8 mouse cellular contexts compared by ENCODE assay signal in genomic region chrX:36902321-36903114, GRCm38 (mm10). TPM values are rescaled to one million over a fixed set of nuclear protein-coding genes. Genes with fewer than 3 reads are reported as not detected.
DNase-seq lines count a peak whose midpoint lies in the region; ATAC-seq and TF ChIP-seq lines count a peak whose summit lies in the region.

TSS of gene Nkrf (minus strand) at chrX:36902899.

- no peak for TF ChIP-seq CTCF in brain, embryonic 14.5 days (IDR thresholded peaks at IDR 0.05; ENCODE audit: borderline replicate concordance, extremely low read depth, insufficient read depth, insufficient read length)

- WGBS in forebrain, embryonic 10.5 days: 16% methylated on average over 40 of the region's 47 CpGs
- 24% methylated on average over 28 of the region's 47 CpGs for WGBS in hindbrain, embryonic 13.5 days
- WGBS in midbrain, embryonic 13.5 days: 24% methylated on average over 33 of the region's 47 CpGs
- WGBS in stomach, embryonic 14.5 days: 20% methylated on average over 39 of the region's 47 CpGs

- H3K4me3 ChIP-seq in forebrain, embryonic 10.5 days: peak within 1 kb of the TSS; percentile 69
- peak within 1 kb of the TSS; percentile 57 for H3K4me3 ChIP-seq in hindbrain, embryonic 13.5 days
- peak within 1 kb of the TSS; percentile 59 for H3K4me3 ChIP-seq in midbrain, embryonic 13.5 days (replicated peaks)
- peak within 1 kb of the TSS; percentile 52 for H3K4me3 ChIP-seq in stomach, embryonic 14.5 days (ENCODE audit: low read depth, low read length)

- intact Hi-C loops in left cerebral cortex, postnatal 25 days (cut with DNase I): loop anchor here (5.0 to 10.0 kb wide), 2 partner anchors 70 to 98 kb away; no protein-coding TSS in a partner anchor

- peaks cover 10% of the 10 kb centered on the region; the same call in 1 of the 2 replicates for H3K4me1 ChIP-seq in forebrain, embryonic 10.5 days
- H3K4me1 ChIP-seq in hindbrain, embryonic 13.5 days (replicated peaks): peaks cover 14% of the 10 kb centered on the region; the same call in 1 of the 2 replicates
- H3K4me1 ChIP-seq in midbrain, embryonic 13.5 days (replicated peaks): peaks cover 6% of the 10 kb centered on the region
- no peaks in the 10 kb centered on the region for H3K4me1 ChIP-seq in stomach, embryonic 14.5 days (ENCODE audit: control insufficient read depth, insufficient read depth, low read length)

- peak within 1 kb of the TSS; percentile 88 for H3K27ac ChIP-seq in forebrain, embryonic 10.5 days
- H3K27ac ChIP-seq in hindbrain, embryonic 13.5 days: peak within 1 kb of the TSS; percentile 90
- peak within 1 kb of the TSS; percentile 87 for H3K27ac ChIP-seq in midbrain, embryonic 13.5 days
- no peak within 1 kb of the TSS for H3K27ac ChIP-seq in stomach, embryonic 14.5 days (ENCODE audit: low read length)

- peak; percentile 81 for ATAC-seq in hindbrain, embryonic 13.5 days (ENCODE audit: low FRiP score)
- ATAC-seq in midbrain, embryonic 13.5 days: peak; percentile 77
- ATAC-seq in stomach, embryonic 14.5 days (ENCODE audit: insufficient number of reproducible peaks, insufficient read depth, low FRiP score, low read depth): peak; percentile 30; the same call in 1 of the 2 replicates

- no peaks in the 10 kb centered on the region for H3K27me3 ChIP-seq in forebrain, embryonic 10.5 days (ENCODE audit: poor library complexity, severe bottlenecking)
- H3K27me3 ChIP-seq in hindbrain, embryonic 13.5 days: no peaks in the 10 kb centered on the region
- no peaks in the 10 kb centered on the region for H3K27me3 ChIP-seq in midbrain, embryonic 13.5 days
- no peaks in the 10 kb centered on the region for H3K27me3 ChIP-seq in stomach, embryonic 14.5 days (ENCODE audit: control insufficient read depth, insufficient read depth, low read length)

- H3K9ac ChIP-seq in hindbrain, embryonic 13.5 days: peak within 1 kb of the TSS; percentile 78
- peak within 1 kb of the TSS; percentile 74 for H3K9ac ChIP-seq in midbrain, embryonic 13.5 days (replicated peaks)
- peak within 1 kb of the TSS; percentile 45; the same call in 1 of the 2 replicates for H3K9ac ChIP-seq in stomach, embryonic 14.5 days (replicated peaks; ENCODE audit: low read depth, low read length)

- no peak; the same call in 1 of the 2 replicates for TF ChIP-seq POLR2A in brain, embryonic 14.5 days (IDR thresholded peaks at IDR 0.05; ENCODE audit: borderline replicate concordance, extremely low read depth, insufficient read depth, insufficient read length, poor library complexity, severe bottlenecking)

- peak; percentile 11 to 12 for DNase-seq in heart, adult 18-20 months
- DNase-seq in heart, adult 8-10 months (ENCODE audit: low spot score): no peak
- peak; percentile 62 for DNase-seq in brain, embryonic 14.5 days (ENCODE audit: low read depth)
- DNase-seq in forebrain, embryonic 10.5 days (ENCODE audit: extremely low spot score, low spot score): peak; percentile 33
- peak; percentile 41 to 49 for DNase-seq in left cerebral cortex, postnatal 25 days (ENCODE audit: low spot score in 2 of 2)

- no peaks in the 10 kb centered on the region for H3K9me3 ChIP-seq in forebrain, embryonic 10.5 days
- H3K9me3 ChIP-seq in hindbrain, embryonic 13.5 days: no peaks in the 10 kb centered on the region
- no peaks in the 10 kb centered on the region for H3K9me3 ChIP-seq in midbrain, embryonic 13.5 days
- no peaks in the 10 kb centered on the region for H3K9me3 ChIP-seq in stomach, embryonic 14.5 days (ENCODE audit: control insufficient read depth, low read depth, low read length)

- no peaks in the 10 kb centered on the region for H3K36me3 ChIP-seq in forebrain, embryonic 10.5 days (replicated peaks)
- no peaks in the 10 kb centered on the region for H3K36me3 ChIP-seq in hindbrain, embryonic 13.5 days
- H3K36me3 ChIP-seq in midbrain, embryonic 13.5 days: no peaks in the 10 kb centered on the region
- no peaks in the 10 kb centered on the region for H3K36me3 ChIP-seq in stomach, embryonic 14.5 days (ENCODE audit: control insufficient read depth, insufficient read depth, low read length)

- peak within 1 kb of the TSS; percentile 55 for H3K4me2 ChIP-seq in hindbrain, embryonic 13.5 days
- peak within 1 kb of the TSS; percentile 56 for H3K4me2 ChIP-seq in midbrain, embryonic 13.5 days (replicated peaks)
- peak within 1 kb of the TSS; percentile 54 for H3K4me2 ChIP-seq in stomach, embryonic 14.5 days (replicated peaks; ENCODE audit: low read depth, low read length)

RNA-seq across cellular contexts. Expression of gene Nkrf, which starts in this region (rescaled TPM):
- total RNA-seq in heart, adult 18-20 months (2021): 1 to 10 TPM; 3.2 to 3.8 TPM
- total RNA-seq in heart, adult 8-10 months (2022): 1 to 10 TPM; 3.2 to 4.2 (median 3.5) TPM
- polyA plus RNA-seq in brain, embryonic 14.5 days (2012; rRNA removed): 9.4 and 15.1 TPM in 2 replicates
- polyA plus RNA-seq in forebrain, embryonic 10.5 days (2016; fragmentation: Nextera tagmentation; extraction: Ambion mirVana): 2.4 and 2.6 TPM in 2 replicates
- polyA plus RNA-seq in hindbrain, embryonic 13.5 days (2015; fragmentation: Nextera tagmentation; extraction: Ambion mirVana): 14.4 and 14.6 TPM in 2 replicates
- 10 to 100 TPM; 32.5 to 34.8 TPM for total RNA-seq in left cerebral cortex, postnatal 25 days (2021)
- polyA plus RNA-seq in midbrain, embryonic 13.5 days (2015; fragmentation: Nextera tagmentation; extraction: Ambion mirVana): 12.4 and 14.6 TPM in 2 replicates
- 2.6 and 2.9 TPM in 2 replicates for polyA plus RNA-seq in stomach, embryonic 14.5 days (2014; fragmentation: Nextera tagmentation; extraction: Ambion mirVana)

Comparison
In these comparisons a context has a peak if more than half of its experiments do, and no peak if none do; other contexts are left out.
1. RNA of gene Nkrf (total RNA-seq): 32.5 to 34.8 TPM in left cerebral cortex, postnatal 25 days; 3.2 to 3.8 TPM in heart, adult 18-20 months and 3.2 to 4.2 TPM in heart, adult 8-10 months; every median in the first group is over 4 times any median in the second.
2. ATAC-seq: peak in every context shown above with its lines; median percentile 81 in hindbrain, embryonic 13.5 days; 77 in midbrain, embryonic 13.5 days; 30 in stomach, embryonic 14.5 days.
3. Peak in every context shown above with its lines, with median percentiles within 50 percentile points of each other: H3K4me3 ChIP-seq, H3K4me2 ChIP-seq and H3K9ac ChIP-seq.